Mouse (Mus musculus): ENCODE measurements at regions not wholly inside any gene's neighbourhood (a gene's known extent, or its start where the extent isn't known, plus 50 kb on each side); places are given as distances from the start of the nearest gene placed in this dataset.

GRCm38 (mm10) chr6:99984057-99984855, 258.1 kb upstream of the Prok2 start:
- no peak for DNase-seq (ENCODE audit: low read depth)

DNA sequence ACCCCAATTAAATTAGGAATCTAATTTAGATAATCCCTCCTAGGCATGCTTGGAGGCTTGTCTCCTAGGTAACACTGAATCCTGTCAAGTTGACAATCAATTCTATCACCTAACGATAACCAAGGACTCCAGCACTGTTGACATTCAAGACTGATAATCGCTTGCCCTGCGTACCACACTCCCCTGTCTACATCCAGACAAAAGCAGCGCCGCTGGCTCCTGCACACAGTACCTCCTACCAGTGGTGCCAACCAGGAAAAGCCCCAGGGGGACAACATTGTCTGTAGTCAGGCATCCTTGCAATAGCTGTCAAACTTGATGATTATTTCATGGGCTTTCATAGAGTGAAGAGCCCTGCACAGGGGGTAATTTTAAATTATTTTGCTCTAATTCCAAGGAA, 253.4 kb upstream of the Prok2 start:
- no peak for DNase-seq (ENCODE audit: low read depth)

- DNase-seq (ENCODE audit: low read depth), result no peak
Measured at GRCm38 (mm10) chr6:99978164-99978746, 252.1 kb upstream of the Prok2 start.

DNA sequence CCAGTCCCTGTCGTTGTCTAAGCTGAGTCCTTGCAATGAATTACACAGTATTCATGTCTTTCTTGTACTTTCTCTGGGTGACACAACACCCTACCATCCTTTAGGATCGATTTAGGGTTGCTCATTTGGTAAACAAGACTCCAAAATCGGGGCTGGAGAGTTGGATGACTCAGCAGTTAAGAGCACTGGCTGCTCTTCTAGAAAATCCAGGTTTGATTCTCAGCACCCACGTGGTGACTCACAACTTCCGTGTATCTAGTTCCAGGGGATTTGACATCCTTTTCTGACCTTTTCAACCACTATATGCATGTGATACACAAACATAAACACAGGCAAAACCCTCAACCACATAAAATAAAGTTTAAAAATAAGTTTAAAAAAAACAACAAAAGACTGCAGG, 250.0 kb upstream of the Prok2 start:
- no peak for DNase-seq (ENCODE audit: low read depth)

GRCm38 (mm10) chr6:99975486-99975885, 249.3 kb upstream of the Prok2 start:
- DNase-seq (ENCODE audit: low read depth), result no peak

DNA sequence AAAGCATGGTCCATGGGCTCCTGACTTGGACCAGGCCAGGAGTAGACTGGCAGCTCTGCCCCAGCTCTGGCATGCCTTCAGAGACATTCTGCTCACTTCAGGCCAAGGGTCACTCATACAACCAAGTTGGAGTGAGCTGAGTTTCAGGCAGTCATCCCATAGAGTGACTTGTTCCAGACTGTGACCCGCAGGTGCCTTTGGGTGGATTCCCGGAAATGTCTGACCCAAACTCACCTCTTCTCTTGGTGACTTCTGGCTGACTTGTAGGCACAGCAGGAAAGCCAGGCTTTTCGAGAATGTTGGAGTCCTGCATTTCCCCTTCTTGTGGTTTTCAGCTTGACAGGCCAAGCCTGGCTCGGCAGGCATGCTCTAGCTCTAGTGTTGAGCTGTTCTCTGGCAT, 248.3 kb upstream of the Prok2 start:
- no peak for DNase-seq (ENCODE audit: low read depth)

GRCm38 (mm10) chr6:99971376-99971775, 245.2 kb upstream of the Prok2 start:
- no peak for DNase-seq (ENCODE audit: low read depth)

- no peak for DNase-seq (ENCODE audit: low read depth)
Measured at GRCm38 (mm10) chr6:99968889-99969288, 242.7 kb upstream of the Prok2 start.

DNA sequence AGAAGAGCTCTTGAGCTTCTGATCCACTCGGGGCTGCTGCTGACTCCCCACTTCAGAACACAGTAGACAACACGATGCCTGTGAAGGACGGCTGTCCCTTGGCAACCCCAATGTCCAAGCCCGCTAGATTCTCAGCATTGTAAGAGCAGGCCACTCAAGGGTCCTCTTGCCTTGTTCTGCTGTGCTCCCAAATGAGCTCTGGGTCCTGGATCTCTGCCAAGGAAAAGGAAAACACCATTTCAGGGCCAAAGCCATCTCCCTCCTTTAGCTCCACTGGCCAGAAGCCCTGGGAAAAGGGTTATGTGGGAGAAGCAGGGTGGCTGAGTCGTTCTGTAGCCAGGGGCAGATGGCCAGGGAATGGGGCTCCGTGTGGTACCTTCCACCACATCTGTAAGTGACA, 241.3 kb upstream of the Prok2 start:
- no peak for DNase-seq (ENCODE audit: low read depth)

GRCm38 (mm10) chr6:99964540-99964939, 238.3 kb upstream of the Prok2 start:
- no peak for DNase-seq (ENCODE audit: low read depth)

DNA sequence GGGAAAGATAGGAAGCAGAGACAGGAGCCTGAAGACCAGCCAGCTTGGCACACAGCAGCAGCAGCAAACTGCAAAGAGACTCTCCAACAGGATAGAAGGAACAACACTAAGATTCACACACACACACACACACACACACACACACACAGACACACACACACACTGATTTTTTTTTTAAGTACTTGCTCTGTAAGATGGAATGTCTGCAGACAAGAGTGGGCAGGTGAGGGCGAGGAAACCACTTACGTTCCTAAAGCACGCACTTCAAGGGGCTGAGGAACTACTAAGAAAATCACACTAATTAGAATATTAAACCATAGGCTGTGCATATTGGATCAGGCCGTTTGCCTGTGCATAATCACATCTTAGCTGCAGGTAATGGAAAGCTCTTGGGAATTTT, 237.8 kb upstream of the Prok2 start:
- no peak for DNase-seq (ENCODE audit: low read depth)

DNA sequence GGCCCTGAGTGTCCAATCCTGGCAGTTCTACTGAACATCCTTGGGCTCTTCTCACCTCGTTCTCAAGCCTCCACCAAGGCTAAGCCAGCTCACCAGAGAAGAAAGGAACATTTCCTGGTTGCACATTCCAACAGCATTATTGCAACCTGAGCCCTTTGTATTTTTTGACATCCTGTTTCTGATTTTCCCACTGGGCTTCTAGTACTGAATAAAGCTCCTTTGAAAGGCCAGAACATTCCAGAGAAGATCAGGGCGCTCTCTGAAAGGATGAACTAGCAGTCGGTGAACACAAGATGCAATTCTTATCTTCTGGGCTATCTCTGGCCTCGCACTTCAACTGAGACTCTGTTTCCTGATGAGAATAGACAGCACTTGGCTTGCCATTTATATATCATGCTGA, 233.2 kb upstream of the Prok2 start:
- no peak for DNase-seq (ENCODE audit: low read depth)

DNA sequence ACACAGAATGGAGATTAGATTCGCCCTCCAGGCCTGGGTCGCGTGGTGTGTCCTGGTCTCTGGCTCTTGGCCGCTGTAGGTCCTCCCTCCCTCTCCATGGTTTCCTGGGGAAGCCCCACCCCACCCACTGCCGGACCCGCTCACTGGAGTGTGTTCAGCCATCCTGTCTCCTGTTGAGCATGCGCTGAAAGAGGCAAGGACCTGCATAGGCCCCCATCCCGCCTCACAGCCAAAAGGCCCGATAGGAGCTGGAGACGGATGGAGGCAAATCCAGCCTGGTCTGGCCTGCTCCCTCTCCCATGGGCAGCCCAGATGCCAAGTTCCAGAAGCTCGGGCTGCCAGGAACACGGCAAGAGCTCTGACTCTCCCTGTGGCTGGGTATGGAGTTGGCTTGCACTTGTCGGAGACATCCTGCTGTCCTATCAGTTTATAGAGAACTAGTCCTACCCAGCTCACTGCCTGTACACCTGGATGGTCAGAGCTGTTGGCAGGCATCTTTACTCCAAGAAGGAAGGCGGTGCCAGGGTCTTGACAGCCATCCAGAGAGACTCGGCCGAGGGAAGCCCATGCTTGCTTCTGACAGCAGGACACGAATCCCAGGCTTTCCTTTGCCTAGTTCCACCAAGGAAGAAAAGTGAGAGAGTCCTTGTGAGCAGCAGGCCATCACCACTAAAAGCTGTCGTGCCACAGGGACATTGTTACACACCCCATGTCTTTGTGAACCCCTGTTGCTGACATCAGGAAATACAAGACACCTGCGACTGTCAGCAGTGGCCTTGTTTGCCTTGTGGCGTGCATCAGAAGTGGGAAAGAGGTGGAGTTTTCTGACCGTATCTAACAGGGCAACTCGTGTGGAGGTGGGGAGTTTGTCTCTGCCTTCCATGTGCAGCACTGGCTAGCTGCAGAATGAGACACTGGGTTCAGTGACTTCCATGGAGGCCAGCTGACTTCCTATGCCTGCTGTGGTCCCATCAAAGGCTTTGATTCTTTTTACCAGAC, 228.9 kb upstream of the Prok2 start:
- DNase-seq (ENCODE audit: low read depth), result no peak

GRCm38 (mm10) chr6:99953980-99954776, 228.0 kb upstream of the Prok2 start:
- DNase-seq (ENCODE audit: low read depth), result no peak

DNA sequence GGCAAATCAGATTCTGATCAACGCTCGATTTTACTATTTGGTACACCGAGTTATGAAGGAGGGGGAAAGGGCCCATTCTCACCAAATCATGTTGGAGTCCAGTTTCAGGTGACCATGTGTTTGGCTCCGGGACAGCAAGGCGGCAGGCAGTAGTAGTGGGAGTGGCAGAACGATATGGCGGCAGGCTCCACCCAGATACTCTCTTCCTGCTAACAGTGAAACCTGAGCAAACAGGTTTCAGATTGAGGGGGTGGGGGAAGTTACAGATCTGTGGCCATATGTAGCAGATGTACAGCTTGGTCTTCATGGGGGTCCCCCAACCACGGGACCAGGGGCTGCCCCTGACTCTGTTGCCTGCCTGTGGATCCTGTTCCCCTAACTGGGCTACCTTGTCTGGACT, 224.6 kb upstream of the Prok2 start:
- DNase-seq (ENCODE audit: low read depth), result no peak

DNA sequence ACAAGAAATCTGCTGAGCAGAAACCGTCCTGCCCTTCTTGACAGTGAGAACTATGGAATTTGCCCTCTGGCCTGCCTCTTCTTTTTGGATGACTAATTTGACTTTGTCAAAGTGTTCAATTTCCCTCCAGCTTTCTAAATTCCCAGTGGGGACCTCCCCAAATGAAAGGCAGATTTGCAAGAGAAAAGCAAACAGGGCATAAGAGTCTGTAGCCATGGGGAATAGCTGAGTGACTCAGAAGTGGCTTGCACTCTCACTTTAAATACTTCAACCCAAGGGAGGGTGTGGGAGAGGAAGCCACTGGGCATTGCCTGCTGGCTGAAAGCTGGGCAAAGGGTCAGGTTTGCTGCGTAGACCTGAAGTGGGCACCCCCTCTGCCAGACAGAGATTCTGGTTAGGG, 220.7 kb upstream of the Prok2 start:
- DNase-seq (ENCODE audit: low read depth), result no peak

- DNase-seq (ENCODE audit: low read depth), result no peak
Measured at GRCm38 (mm10) chr6:99946481-99946880, 220.3 kb upstream of the Prok2 start.

DNA sequence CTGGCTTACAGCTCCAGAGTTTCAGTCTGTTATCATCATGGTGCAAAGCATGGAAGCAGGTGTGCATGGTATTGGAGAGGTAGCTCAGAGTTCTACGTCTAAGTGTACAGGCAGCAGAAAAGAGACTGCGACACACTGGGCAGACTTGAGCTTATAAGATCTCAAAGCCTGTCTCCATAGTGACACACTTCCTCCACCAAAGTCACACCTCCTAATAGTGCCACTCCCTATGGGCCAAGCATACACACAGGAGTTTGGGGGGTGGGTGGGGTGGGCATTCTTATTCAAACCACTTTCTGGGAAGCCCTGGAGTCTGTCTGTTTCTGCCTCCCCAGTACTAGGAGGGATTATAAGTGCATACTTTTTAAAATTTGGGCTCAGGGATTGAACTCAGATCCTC, 219.5 kb upstream of the Prok2 start:
- no peak for DNase-seq (ENCODE audit: low read depth)

DNA sequence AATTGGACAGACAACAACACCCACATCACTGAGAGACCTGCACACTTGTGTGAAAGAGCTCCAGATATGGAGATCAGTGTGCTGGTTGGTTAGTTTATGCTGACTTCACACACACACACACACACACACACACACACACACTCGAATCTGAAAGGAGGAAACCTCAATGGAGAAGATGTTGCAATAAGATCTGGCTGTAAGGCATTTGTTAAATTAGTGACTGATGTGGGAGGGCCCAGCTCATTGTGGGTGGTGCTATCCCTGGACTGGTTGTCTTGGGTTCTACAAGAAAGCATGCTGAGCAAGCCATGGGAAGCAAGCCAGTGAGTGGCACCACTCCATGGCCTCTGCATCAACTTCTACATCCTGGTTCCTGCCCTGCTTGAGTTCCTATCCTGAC, 216.8 kb upstream of the Prok2 start:
- no peak for DNase-seq (ENCODE audit: low read depth)

DNA sequence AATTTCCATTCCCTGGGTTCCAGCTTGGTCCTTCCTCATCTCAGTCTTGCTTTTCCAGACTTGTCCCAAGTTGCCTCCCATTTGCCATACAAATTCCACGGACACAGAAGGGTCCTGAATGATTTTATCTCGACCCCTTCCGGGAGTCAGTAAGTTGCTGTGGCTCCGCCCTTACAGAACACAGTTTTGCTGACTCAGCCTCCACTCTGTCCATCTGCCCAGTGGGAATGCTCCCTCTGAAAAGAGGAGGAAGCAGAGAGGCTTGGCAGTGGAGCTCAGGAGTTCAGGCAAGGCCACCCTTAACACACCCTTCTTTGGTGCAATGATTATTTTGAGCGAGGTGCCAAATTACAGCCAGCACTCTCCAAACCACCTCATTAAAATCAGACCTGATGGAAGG, 213.9 kb upstream of the Prok2 start:
- DNase-seq (ENCODE audit: low read depth), result no peak

DNA sequence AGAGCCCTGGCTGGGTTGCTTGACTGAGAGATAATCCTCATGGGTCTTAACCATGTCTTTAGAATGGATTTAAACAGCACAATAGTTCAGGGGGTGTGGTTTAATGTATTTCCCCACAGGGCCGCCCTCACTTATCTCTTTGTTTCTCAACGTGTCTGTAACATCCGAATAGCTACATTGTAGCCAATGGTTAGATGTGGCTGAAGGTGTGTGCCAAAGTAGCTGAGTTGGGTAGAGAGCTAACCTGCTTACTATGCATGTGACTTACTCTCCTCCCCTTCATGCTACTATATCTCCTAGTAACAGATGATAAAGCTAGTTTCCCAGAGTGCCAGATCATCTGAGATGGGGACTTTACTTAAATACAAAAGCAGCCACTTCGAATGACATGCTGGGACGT, 213.2 kb upstream of the Prok2 start:
- DNase-seq (ENCODE audit: low read depth), result no peak

DNA sequence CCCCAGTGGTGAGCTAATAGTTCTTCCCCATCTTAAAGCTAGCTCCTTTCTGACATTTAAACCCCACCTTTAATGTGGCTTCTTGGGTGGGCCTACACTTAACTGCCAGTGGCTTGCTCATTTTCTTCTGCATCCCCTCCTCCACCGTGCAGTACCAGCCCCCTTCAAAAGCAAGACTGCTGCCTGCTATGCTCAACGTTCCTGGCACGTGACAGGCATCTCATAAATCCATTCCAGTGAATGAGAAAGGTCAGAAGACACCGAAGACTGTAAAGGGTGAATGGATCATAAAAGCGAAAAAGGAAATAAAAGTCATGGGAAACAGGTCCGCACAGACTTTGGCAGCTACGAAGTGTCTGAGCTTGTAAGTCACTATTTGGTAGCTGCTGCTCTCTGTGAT, 212.8 kb upstream of the Prok2 start:
- no peak for DNase-seq (ENCODE audit: low read depth)
